ENCODE assay signal across 11 mouse cellular contexts in genomic region chr3:90372817-90373216, GRCm38 (mm10). TPM values are rescaled to one million over a fixed set of nuclear protein-coding genes. Genes with fewer than 3 reads are reported as not detected.
DNase-seq lines count a peak whose midpoint lies in the region; ATAC-seq and TF ChIP-seq lines count a peak whose summit lies in the region.
"Had no signal": no experiment of that assay in that cellular context is flagged by ENCODE, and none has a peak within 500 bp of the region (broad histone marks: within the 10 kb centered on the region; RNA-seq: fewer than 3 reads in every experiment).

No protein-coding gene starts in this region.

- H3K27ac ChIP-seq in forebrain, embryonic 15.5 days (replicated peaks): no peak overlapping the region
- H3K27ac ChIP-seq in forebrain, embryonic 10.5 days: no peak overlapping the region
- no peak overlapping the region for H3K27ac ChIP-seq in lung, embryonic 14.5 days (ENCODE audit: low read depth)
- H3K27ac ChIP-seq in MEL (ENCODE audit: control insufficient read depth, low read depth, low read length): no peak overlapping the region
- H3K27ac ChIP-seq: left cerebral cortex, adult 2 months; limb, embryonic 13.5 days; midbrain, embryonic 10.5 days had no signal

- H3K4me3 ChIP-seq in forebrain, embryonic 15.5 days: no peak overlapping the region
- no peak overlapping the region for H3K4me3 ChIP-seq in forebrain, embryonic 10.5 days
- no peak overlapping the region for H3K4me3 ChIP-seq in lung, embryonic 14.5 days (ENCODE audit: low read depth, low read length)
- peak overlapping the region; percentile 41 to 46 for H3K4me3 ChIP-seq in MEL (ENCODE audit: control insufficient read depth in 1 of 2, insufficient read depth in 1 of 2, low read depth in 2 of 2, low read length in 2 of 2)
- H3K4me3 ChIP-seq: left cerebral cortex, adult 2 months; limb, embryonic 13.5 days; midbrain, embryonic 10.5 days had no signal

- no peak for TF ChIP-seq EP300 in MEL (IDR thresholded peaks at IDR 0.05; ENCODE audit: low read depth in 1 of 2, low read length in 2 of 2)

- no peaks in the 10 kb centered on the region for H3K36me3 ChIP-seq in forebrain, embryonic 15.5 days
- no peaks in the 10 kb centered on the region for H3K36me3 ChIP-seq in forebrain, embryonic 10.5 days (replicated peaks)
- H3K36me3 ChIP-seq in lung, embryonic 14.5 days (ENCODE audit: insufficient read depth): no peaks in the 10 kb centered on the region
- no peaks in the 10 kb centered on the region for H3K36me3 ChIP-seq in MEL (ENCODE audit: control insufficient read depth in 1 of 2, insufficient read depth in 2 of 2, low read length in 2 of 2)
- H3K36me3 ChIP-seq: limb, embryonic 13.5 days; midbrain, embryonic 10.5 days had no signal

- no peak for DNase-seq in forebrain, embryonic 10.5 days (ENCODE audit: extremely low spot score, low spot score)
- no peak for DNase-seq in lung, embryonic 14.5 days
- no peak for DNase-seq in lung, postnatal 14 days
- DNase-seq in MEL (ENCODE audit: low read depth, low spot score): peak; percentile 58
- peak; percentile 29 for DNase-seq in induced T-regulatory cell, adult 2 months (ENCODE audit: low read depth)
- no peak for DNase-seq in right cerebral cortex, adult 18-20 months
- no peak for DNase-seq in B cell, adult 2 months

- no peak overlapping the region for H3K9ac ChIP-seq in forebrain, embryonic 15.5 days (replicated peaks)
- H3K9ac ChIP-seq in lung, embryonic 14.5 days: no peak overlapping the region
- peak overlapping the region; percentile 41 for H3K9ac ChIP-seq in MEL (ENCODE audit: control insufficient read depth, low read depth, low read length, poor library complexity, severe bottlenecking)
- H3K9ac ChIP-seq: limb, embryonic 13.5 days had no signal

- H3K79me2 ChIP-seq in MEL (ENCODE audit: control insufficient read depth, insufficient read depth, low read length, poor library complexity): no peaks in the 10 kb centered on the region

- no peaks in the 10 kb centered on the region for H3K9me3 ChIP-seq in forebrain, embryonic 15.5 days
- no peaks in the 10 kb centered on the region for H3K9me3 ChIP-seq in forebrain, embryonic 10.5 days
- H3K9me3 ChIP-seq in lung, embryonic 14.5 days (ENCODE audit: low read depth, low read length): no peaks in the 10 kb centered on the region
- H3K9me3 ChIP-seq in MEL (replicated peaks; ENCODE audit: insufficient read depth, low read length): no peaks in the 10 kb centered on the region
- H3K9me3 ChIP-seq: limb, embryonic 13.5 days; midbrain, embryonic 10.5 days had no signal

- TF ChIP-seq RAD21 in MEL (IDR thresholded peaks at IDR 0.05; ENCODE audit: low read depth, low read length): no peak

- peak; percentile 46 for ATAC-seq in forebrain, embryonic 15.5 days (replicated peaks)
- ATAC-seq in lung, embryonic 14.5 days (ENCODE audit: insufficient read depth): peak; percentile 16; the same call in 1 of the 2 replicates

- no peak overlapping the region for H3K4me2 ChIP-seq in forebrain, embryonic 15.5 days (replicated peaks)
- no peak overlapping the region for H3K4me2 ChIP-seq in lung, embryonic 14.5 days
- H3K4me2 ChIP-seq: limb, embryonic 13.5 days had no signal

- 57% methylated on average over 5 of the region's 5 CpGs for WGBS in forebrain, embryonic 15.5 days
- 67% methylated on average over 5 of the region's 5 CpGs for WGBS in forebrain, embryonic 10.5 days
- WGBS in lung, embryonic 14.5 days: 49% methylated on average over 5 of the region's 5 CpGs

- H3K27me3 ChIP-seq in forebrain, embryonic 15.5 days: no peaks in the 10 kb centered on the region
- no peaks in the 10 kb centered on the region for H3K27me3 ChIP-seq in forebrain, embryonic 10.5 days (ENCODE audit: poor library complexity, severe bottlenecking)
- no peaks in the 10 kb centered on the region for H3K27me3 ChIP-seq in lung, embryonic 14.5 days (ENCODE audit: insufficient read depth, low read length)
- no peaks in the 10 kb centered on the region for H3K27me3 ChIP-seq in MEL (ENCODE audit: control insufficient read depth in 1 of 2, insufficient read depth in 2 of 2, low read length in 2 of 2)
- H3K27me3 ChIP-seq: limb, embryonic 13.5 days had no signal

- TF ChIP-seq POLR2A in MEL (IDR thresholded peaks at IDR 0.05; ENCODE audit: control insufficient read depth in 1 of 2, insufficient read depth in 1 of 2, low read depth in 1 of 2, low read length in 2 of 2, poor library complexity in 1 of 2): no peak

- no peak for TF ChIP-seq CTCF in lung, embryonic 14.5 days (IDR thresholded peaks at IDR 0.05; ENCODE audit: low read depth)
- no peak; a peak in 1 of 6 replicates for TF ChIP-seq CTCF in MEL (IDR thresholded peaks at IDR 0.05 in 2 of 3, conservative IDR thresholded peaks at IDR 0.05 in 1 of 3; ENCODE audit: control insufficient read depth in 1 of 3, insufficient read depth in 1 of 3, low read depth in 2 of 3, low read length in 3 of 3, poor library complexity in 1 of 3, severe bottlenecking in 1 of 3)

- H3K4me1 ChIP-seq in forebrain, embryonic 15.5 days: no peaks in the 10 kb centered on the region
- peaks cover 11% of the 10 kb centered on the region for H3K4me1 ChIP-seq in forebrain, embryonic 10.5 days
- H3K4me1 ChIP-seq in lung, embryonic 14.5 days (ENCODE audit: insufficient read depth): no peaks in the 10 kb centered on the region
- H3K4me1 ChIP-seq in MEL (ENCODE audit: control insufficient read depth in 1 of 2, insufficient read depth in 2 of 2, low read length in 2 of 2): peaks cover 0 to 6% of the 10 kb centered on the region in 2 experiments; a peak in 3 of 4 replicates

TF ChIP-seq in MEL, 35 proteins besides CTCF, POLR2A, EP300 and RAD21:
- TF ChIP-seq MYB (IDR thresholded peaks at IDR 0.05; ENCODE audit: low read depth, low read length) (no peak), SMC3 (IDR thresholded peaks at IDR 0.05; ENCODE audit: low read depth, low read length) (0 out of 2 replicates have a peak, but pooled peaks have one; percentile 11), MAFK (IDR thresholded peaks at IDR 0.05; ENCODE audit: borderline replicate concordance, low read depth, low read length) (no peak), GATA1 (IDR thresholded peaks at IDR 0.05; ENCODE audit: low read depth, low read length) (peak; percentile 55), JUND (IDR thresholded peaks at IDR 0.05; ENCODE audit: low read depth, low read length) (no peak)

RNA-seq across cellular contexts. Expression of gene Slc27a3, which starts 16.9 kb away (rescaled TPM):
- polyA plus RNA-seq in forebrain, embryonic 15.5 days (2015; fragmentation: Nextera tagmentation; extraction: Ambion mirVana): 18.5 and 18.8 TPM in 2 replicates
- 18.8 and 20.9 TPM in 2 replicates for polyA plus RNA-seq in forebrain, embryonic 10.5 days (2016; fragmentation: Nextera tagmentation; extraction: Ambion mirVana)
- 18.4 and 19.1 TPM in 2 replicates for polyA plus RNA-seq in lung, embryonic 14.5 days (2014; fragmentation: Nextera tagmentation; extraction: Ambion mirVana)
- total RNA-seq in MEL (2012; rRNA removed): 1.4 and 1.9 TPM in 2 replicates
- polyA plus RNA-seq in MEL (2012; ENCODE audit: insufficient read depth in 1 of 2, insufficient read length in 2 of 2, low read depth in 1 of 2, low replicate concordance in 2 of 2, missing spikeins in 1 of 2): 1 to 10 TPM in 1 of 2 experiments, not detected in 1; 2.8 TPM

Comparison
In these comparisons a context has a peak if more than half of its experiments do, and no peak if none do; other contexts are left out.
1. H3K4me3 ChIP-seq: peak in MEL (2 of 2); none in forebrain, embryonic 15.5 days (single experiment), forebrain, embryonic 10.5 days (single experiment) and lung, embryonic 14.5 days (single experiment).
2. DNase-seq: peak in MEL (single experiment) and induced T-regulatory cell, adult 2 months (single experiment); none in forebrain, embryonic 10.5 days (single experiment), lung, embryonic 14.5 days (single experiment), lung, postnatal 14 days (single experiment), right cerebral cortex, adult 18-20 months (single experiment) and B cell, adult 2 months (0 of 2).